Mouse (Mus musculus) megakaryocyte, adult 5-6 weeks (primary cell): Measurements from ENCODE around the gene Ugcg. TPM values are rescaled to one million over a fixed set of nuclear protein-coding genes. Genes with fewer than 3 reads are reported as not detected.

ENCODE experiments used
- ATAC-seq: 2 replicates; pipeline ENCODE4 v1.8.0; 2016; ENCODE audit warnings: mild to moderate bottlenecking, inconsistent platforms; ENCODE audit not compliant: poor library complexity, severe bottlenecking
- total RNA-seq, 2 experiments: library from RNA; stranded (forward) in 1 of 2; stranded (reverse) in 1 of 2; fragments of 153-499, 151-499 nt in 1 of 2; fragments of 221-1000, 200-1000 nt in 1 of 2; gene quantifications; 2 replicates each; pipeline versions ENCODE4 v1.2.3 to v1.2.4; 2015 to 2017

Gene Ugcg
- total RNA-seq, 2 experiments from 2014 or later: 28.9 to 53.4 TPM

DNA sequence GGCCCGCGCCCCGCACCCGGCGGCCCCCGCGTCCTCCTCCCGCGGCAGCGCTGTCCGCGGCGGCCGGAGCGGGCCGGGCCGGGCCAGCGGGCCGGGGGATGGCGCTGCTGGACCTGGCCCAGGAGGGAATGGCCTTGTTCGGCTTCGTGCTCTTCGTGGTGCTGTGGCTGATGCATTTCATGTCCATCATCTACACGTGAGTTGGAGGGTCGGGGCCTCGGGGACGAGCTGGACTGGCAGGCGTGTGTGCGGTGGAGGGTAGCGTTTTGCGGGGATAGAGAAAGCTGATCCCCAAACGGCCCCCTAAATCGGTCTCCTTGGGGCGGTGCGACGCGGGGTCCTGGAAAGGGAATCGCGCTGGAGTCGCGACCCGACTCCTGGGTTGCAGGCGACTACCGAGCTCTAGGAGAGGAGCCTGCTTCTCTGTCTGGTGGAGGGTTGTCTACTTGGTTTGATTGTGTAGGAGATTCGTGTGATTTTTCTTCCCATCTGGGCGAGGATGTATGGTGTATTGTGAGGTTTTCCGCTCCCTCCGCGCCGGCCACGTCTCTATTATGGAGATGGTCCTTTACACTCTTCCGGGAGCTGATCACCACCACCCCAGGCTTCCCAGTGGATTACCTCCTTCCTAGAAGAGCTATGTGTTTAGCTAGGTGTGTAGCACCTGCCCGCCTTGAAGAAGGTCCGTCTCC, 635 bp downstream of the Ugcg start:
- no peak for ATAC-seq

DNA sequence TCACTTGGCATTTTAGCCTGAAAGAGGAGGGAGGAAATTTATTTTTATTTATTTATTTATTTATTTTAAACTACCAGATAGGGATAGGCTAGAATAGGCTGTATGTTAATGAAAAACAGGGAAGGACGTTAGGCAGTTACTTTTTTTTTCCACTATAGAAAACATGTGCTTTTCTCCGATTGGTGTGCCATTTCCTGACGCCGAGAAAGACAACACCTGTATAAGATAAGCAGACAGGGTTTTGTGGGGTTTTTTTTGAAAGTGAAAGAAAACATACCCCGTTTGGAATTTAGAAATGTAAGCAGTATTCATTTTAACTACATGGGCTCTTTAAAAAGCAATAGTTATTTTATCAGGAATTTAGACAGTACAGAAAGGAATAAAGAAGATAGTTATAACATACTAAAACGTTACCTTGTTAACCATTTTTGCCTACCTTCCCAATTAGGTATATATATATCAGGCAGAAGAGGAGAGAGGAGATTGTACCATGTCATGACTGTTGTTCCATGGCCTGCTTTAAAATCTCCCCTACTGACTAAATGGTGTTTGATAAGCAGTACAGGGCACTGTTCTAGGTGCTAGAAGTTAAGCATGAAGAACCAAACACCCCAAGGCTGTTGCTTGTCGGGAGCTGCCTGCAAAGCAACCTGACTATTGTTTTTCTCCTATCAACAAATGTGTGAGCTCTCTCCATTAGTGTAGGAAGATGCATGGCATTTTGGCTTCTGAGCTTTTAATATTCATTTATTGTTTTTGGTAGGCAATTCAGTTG, 1.8 kb downstream of the Ugcg start:
- no peak for ATAC-seq

DNA sequence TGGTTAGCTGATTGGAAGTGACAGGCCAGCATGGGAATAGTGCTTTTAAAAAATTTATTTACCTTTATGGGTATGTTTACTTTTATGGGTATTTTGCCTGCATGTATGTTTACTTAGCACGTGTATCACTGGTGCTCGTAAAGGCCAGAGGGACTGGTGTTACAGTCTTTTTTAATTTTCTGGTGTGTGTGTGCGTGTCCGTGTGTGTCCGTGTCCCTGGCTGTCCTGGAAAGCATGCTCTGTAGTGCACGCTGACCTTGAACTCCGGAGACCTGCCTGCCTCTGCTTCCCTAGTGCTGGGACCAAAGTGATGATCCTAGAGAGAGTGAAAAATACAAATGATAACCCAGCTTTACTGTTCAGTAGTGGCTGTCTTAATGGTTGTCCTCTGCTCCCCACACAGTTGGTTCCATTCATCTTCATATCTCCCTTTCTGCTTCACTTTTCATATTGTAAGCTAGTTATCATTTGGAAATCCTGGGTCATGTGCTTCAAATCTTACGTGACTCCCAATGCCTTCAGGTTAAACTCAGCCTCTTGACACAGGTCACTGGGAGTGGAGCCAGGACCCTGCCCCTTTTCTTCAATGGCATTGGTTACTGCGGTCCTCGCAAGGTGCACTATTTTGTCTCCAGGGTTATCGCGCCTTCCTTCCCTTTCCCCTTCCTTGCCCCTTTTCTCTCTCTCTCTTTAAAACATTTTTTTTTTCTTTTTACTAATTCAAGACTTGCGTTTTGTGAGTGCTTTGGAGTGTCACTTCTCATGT, 5.9 kb downstream of the Ugcg start:
- ATAC-seq: no peak

DNA sequence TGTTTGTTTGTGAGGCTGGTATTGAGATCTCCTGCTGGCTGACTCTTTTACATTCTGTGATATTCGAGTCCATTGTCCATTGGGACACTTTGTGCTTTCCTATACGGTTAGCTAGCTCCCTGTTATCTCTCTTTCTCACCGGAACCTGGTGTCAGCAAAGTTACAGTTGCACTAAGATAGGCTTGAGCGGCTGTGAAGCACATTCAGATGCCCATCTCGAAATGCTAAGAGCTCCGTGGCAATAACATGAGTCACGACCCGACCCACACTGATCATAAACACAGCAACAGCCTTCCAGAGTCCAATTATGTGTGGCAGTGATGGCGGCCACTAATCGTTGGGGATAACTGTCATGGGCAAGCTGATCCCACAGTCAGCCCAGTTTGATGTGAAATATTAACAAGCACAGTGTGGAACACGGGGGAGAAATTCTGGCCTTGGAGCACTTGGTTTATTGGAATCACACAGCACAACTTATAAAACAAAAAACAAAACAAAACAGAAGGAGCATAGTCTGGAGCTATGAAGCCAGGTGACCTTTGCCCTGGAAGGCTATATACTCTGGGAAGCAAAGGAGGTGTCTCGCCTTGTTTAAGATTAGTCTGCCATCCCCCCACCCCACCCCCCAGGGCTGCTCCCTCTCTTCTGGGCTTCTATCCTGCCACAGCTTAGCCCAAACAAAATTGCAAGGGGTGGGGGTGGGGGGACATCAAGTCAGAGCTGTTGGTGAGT, 7.5 kb downstream of the Ugcg start:
- no peak for ATAC-seq

- no peak for ATAC-seq
These were observed 8.0 kb downstream of the Ugcg start for GRCm38 (mm10) chr4:59197078-59197424.

DNA sequence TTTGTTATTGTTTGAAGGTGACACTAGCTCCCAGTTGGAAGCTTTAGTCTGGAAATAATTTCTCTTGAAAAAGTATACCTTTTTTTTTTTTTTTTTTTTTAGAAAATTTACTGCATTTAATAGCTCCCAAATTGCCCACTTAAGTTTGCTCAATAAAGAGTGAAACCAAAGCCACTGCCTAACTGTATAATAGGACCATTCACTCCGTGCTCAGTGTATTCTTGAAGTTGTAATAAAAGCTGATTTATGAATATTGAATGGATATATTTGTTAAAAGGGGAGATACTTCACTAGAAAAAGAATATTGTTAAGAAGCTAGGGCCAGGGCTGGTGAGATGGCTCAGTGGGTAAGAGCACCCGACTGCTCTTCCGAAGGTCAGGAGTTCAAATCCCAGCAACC, 8.4 kb downstream of the Ugcg start:
- ATAC-seq: no peak

- ATAC-seq: peak; percentile 71
These were observed 10.3 kb downstream of the Ugcg start for GRCm38 (mm10) chr4:59199341-59199740.

DNA sequence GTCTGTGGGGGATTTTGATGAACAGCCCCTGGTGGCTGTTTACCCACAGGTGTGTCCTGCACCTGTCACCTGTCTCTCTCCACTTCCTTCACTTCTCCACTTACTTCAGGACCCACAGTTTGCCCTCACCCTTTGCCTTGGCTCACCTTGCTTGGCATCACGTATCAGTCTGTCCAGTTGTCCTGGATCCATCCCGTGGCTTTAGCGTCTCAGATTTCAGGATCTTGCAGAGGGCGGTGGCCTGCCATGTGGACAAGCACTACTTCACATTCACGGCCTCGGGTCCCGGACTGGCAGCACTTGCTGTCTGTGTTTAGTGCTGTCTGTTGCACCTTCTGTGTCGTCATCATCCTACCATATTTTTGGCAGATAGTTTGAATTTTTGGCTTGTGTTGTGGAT, 10.7 kb downstream of the Ugcg start:
- ATAC-seq: no peak

GRCm38 (mm10) chr4:59200636-59201035, 11.6 kb downstream of the Ugcg start:
- ATAC-seq: no peak

- 0 out of 2 replicates have a peak, but pooled peaks have one; percentile 35 for ATAC-seq
These were observed 15.6 kb downstream of the Ugcg start for GRCm38 (mm10) chr4:59204616-59205015.

GRCm38 (mm10) chr4:59205758-59206340, 16.8 kb downstream of the Ugcg start:
- ATAC-seq: no peak

DNA sequence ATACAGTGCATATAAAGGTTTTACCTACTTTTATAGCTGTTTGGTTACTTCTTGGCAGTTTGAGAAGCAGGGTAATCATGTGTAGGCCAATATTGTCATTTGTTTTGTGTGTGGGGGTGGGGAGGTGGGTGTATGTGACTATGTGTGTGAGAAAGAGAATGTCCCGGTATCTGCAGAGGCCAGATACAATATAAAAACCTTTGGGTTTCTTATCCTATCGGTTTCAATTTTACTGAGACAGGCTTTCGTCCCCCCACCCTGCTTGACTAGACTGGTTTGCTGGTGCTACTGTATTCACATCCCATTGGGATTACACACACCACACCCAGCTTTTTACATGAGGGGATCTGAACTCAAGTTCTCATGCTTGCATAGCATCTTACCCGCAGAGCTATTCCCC, 17.5 kb downstream of the Ugcg start:
- no peak for ATAC-seq

- no peak for ATAC-seq
These were observed 19.6 kb downstream of the Ugcg start for GRCm38 (mm10) chr4:59208607-59209006.

- no peak for ATAC-seq
These were observed 22.1 kb downstream of the Ugcg start for GRCm38 (mm10) chr4:59211181-59211580.

- ATAC-seq: no peak
These were observed 24.8 kb downstream of the Ugcg start for GRCm38 (mm10) chr4:59213833-59214232.

- ATAC-seq: peak; percentile 30; the same call in 1 of the 2 replicates
These were observed 25.6 kb downstream of the Ugcg start for GRCm38 (mm10) chr4:59214695-59215094.

DNA sequence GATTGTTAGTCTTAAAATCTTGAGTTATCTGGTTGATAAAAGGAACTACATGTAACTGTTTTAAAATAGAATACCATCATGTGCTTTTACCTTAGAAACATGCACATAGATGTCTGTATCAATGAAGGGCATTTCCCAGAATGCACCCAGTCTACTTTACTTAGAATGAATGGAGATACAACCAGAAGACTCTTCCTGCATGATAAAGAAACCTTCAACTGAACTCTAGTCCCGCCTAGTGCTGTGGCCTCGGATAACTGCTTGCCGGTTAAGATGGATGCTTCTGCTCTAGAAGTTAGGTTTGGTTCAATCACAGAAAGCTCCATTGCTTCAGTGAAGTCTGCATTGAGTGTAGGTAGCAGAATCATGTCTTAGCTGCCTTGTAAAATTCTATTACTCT, 26.5 kb downstream of the Ugcg start:
- no peak for ATAC-seq

DNA sequence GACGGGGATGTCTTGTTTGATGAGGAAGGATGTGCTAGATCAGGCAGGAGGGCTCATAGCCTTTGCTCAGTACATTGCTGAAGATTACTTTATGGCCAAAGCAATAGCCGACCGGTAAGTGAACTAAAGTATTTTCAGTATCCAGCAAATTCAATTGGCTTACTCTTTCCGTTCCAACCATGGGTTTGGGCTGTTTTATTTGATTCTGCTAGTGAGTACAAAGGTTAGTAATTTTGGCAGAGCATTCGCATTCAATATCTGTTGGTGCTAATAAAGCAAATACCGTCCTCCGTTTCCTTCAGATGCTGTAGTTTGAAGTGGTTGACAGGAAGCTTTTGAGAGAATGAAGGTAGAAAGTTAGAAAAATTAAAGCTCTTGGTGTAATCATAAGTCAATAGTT, 28.0 kb downstream of the Ugcg start:
- no peak for ATAC-seq

DNA sequence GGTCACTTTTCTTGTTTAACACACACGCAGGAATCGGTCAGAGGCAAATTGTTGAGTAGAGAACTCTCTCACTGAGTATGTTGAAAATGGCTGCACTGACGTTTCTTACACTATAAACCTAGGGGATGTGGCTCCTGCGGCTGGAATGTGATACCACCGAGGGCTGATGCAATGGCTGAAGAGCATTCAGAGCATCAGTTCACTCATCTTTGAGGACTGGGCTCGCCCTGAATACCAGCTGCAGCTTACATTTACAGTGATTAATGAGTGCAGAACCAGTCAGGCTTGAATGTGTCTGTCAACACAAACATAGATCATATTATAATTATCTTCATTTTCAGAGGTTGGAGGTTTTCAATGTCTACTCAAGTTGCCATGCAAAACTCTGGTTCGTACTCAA, 29.1 kb downstream of the Ugcg start:
- ATAC-seq: no peak

DNA sequence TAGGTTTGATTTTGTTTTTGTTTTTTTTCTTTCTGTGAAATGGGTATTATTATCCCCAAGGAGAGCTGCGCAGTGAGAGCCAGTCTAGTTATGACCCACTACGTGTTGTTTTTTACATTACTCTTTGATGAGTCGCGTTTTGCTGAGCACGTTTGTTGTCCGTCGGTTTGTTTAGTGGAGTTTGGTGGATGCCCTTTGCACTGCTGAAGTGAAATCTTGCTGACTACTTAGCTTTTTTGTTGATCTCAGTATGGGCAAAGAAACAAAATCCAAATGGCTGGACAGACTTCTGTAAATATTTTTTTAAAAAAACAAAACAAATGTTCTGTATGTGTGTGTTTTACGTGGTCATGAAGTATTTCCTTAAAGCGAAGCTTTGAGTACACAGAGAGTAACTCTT, 33.2 kb downstream of the Ugcg start:
- no peak for ATAC-seq
